Mouse (Mus musculus) embryonic facial prominence, embryonic 12.5 days (tissue): Measurements from ENCODE around the gene Csf3. TPM values are rescaled to one million over a fixed set of nuclear protein-coding genes. Genes with fewer than 3 reads are reported as not detected.

ENCODE experiments used
- ATAC-seq: fragments of 200-750 bp; cut with Nextera tagmentation; 2 replicates; pipeline ENCODE4 v1.8.0; 2017; ENCODE audit not compliant: insufficient number of reproducible peaks, insufficient read depth, low FRiP score, low TSS enrichment
- H3K27ac ChIP-seq: fragments of 300-500 bp; sonication (generic); 2 replicates; pipeline ENCODE4 v1.5.1; 2016; ENCODE audit warnings: mild to moderate bottlenecking
- H3K27me3 ChIP-seq: fragments of 300-500 bp; sonication (generic); 2 replicates; pipeline ENCODE4 v1.6.1; 2016; ENCODE audit warnings: mild to moderate bottlenecking, moderate library complexity
- H3K36me3 ChIP-seq: fragments of 300-500 bp; sonication (generic); 2 replicates; pipeline ENCODE4 v1.6.1; 2016; ENCODE audit warnings: mild to moderate bottlenecking
- H3K4me1 ChIP-seq: fragments of 300-500 bp; sonication (generic); 2 replicates; pipeline ENCODE4 v1.6.1; 2016
- H3K4me2 ChIP-seq: fragments of 300-500 bp; sonication (generic); replicated peaks from 2 replicates; pipeline ENCODE4 v1.6.1; 2016; ENCODE audit warnings: mild to moderate bottlenecking, moderate library complexity
- H3K4me3 ChIP-seq: fragments of 300-500 bp; sonication (generic); 2 replicates; pipeline ENCODE4 v1.5.1; 2016; ENCODE audit warnings: mild to moderate bottlenecking
- H3K9ac ChIP-seq: fragments of 300-500 bp; sonication (generic); 2 replicates; pipeline ENCODE4 v1.6.1; 2016; ENCODE audit warnings: mild to moderate bottlenecking, moderate library complexity
- H3K9me3 ChIP-seq: fragments of 300-500 bp; sonication (generic); 2 replicates; pipeline ENCODE4 v1.6.1; 2016; ENCODE audit warnings: mild to moderate bottlenecking, moderate library complexity
- whole genome bisulfite sequencing: fragments of 180-500 bp; shearing (Covaris S2); methylation state at CpG from one replicate; pipeline ENCODE4 v1.1.7; 2016; 5-methylcytosine and 5-hydroxymethylcytosine counted together
- polyA plus RNA-seq: library from polyadenylated mRNA; unstranded; fragments of >200 nt; fragmentation: Nextera tagmentation; extraction: Ambion mirVana; gene quantifications from 2 replicates; pipeline ENCODE4 v1.2.1, GENCODE M21; 2016

Csf3 gene
- polyA plus RNA-seq, 1 experiment from 2014 or later, result not detected

- peak overlapping the region; percentile 2; the same call in 1 of the 2 replicates for H3K9ac ChIP-seq
- H3K4me3 ChIP-seq, result no peak overlapping the region
- H3K27ac ChIP-seq, result no peak overlapping the region
- no peaks in the 10 kb centered on the region for H3K9me3 ChIP-seq
- peaks cover 55% of the 10 kb centered on the region for H3K4me1 ChIP-seq
- H3K36me3 ChIP-seq, result peaks cover 24% of the 10 kb centered on the region
- no peak for ATAC-seq
- WGBS, result 86% methylated on average over 10 of the region's 10 CpGs
- no peaks in the 10 kb centered on the region for H3K27me3 ChIP-seq
- H3K4me2 ChIP-seq, result no peak overlapping the region
These were observed 51.6 kb downstream of the Csf3 start for GRCm38 (mm10) chr11:98752562-98753140.

Other genes with a start within 250 kb of the Csf3 start
- gene Ikzf3, start 155.2 kb upstream of the Csf3 start, polyA plus RNA-seq, result 0.24 and 0.47 TPM in 2 replicates
- not detected in 2 replicates for gene Zpbp2, start 150.2 kb upstream of the Csf3 start, polyA plus RNA-seq
- 62.8 and 64.2 TPM in 2 replicates for gene Ormdl3, start 113.9 kb upstream of the Csf3 start, polyA plus RNA-seq
- not detected in 2 replicates for gene Lrrc3c, start 103.0 kb upstream of the Csf3 start, polyA plus RNA-seq
- gene Gm12355, start 75.6 kb upstream of the Csf3 start, polyA plus RNA-seq, result 1.1 TPM in 2 replicates
- gene Gsdma3, start 74.9 kb upstream of the Csf3 start, polyA plus RNA-seq, result not detected in 2 replicates
- gene Gsdma2, start 54.5 kb upstream of the Csf3 start, polyA plus RNA-seq, result not detected in 2 replicates
- 0.05 TPM in 1 of 2 replicates, not detected in the other for gene Gsdma, start 36.9 kb upstream of the Csf3 start, polyA plus RNA-seq
- 246 and 248 TPM in 2 replicates for gene Psmd3, start 18.7 kb upstream of the Csf3 start, polyA plus RNA-seq
- gene Med24, start 28.2 kb downstream of the Csf3 start, polyA plus RNA-seq, result 70.4 and 73.6 TPM in 2 replicates
- gene Thra, start 39.4 kb downstream of the Csf3 start, polyA plus RNA-seq, result 29.1 and 34.3 TPM in 2 replicates
- gene Nr1d1, start 74.1 kb downstream of the Csf3 start, polyA plus RNA-seq, result 1.6 and 1.7 TPM in 2 replicates
- gene Msl1, start 94.3 kb downstream of the Csf3 start, polyA plus RNA-seq, result 35.2 and 35.6 TPM in 2 replicates
- 53.9 and 54.0 TPM in 2 replicates for gene Casc3, start 103.6 kb downstream of the Csf3 start, polyA plus RNA-seq
- 2.6 and 3.1 TPM in 2 replicates for gene Rapgefl1, start 135.5 kb downstream of the Csf3 start, polyA plus RNA-seq
- 5.0 TPM in 2 replicates for gene Wipf2, start 162.4 kb downstream of the Csf3 start, polyA plus RNA-seq
- gene Cdc6, start 206.5 kb downstream of the Csf3 start, polyA plus RNA-seq, result 33.1 and 34.7 TPM in 2 replicates
- gene Rara, start 226.6 kb downstream of the Csf3 start, polyA plus RNA-seq, result 48.8 and 49.2 TPM in 2 replicates